In genomic region chr11:25301130-25301529, GRCm38 (mm10) we compare ENCODE assay signal across 8 mouse cellular contexts.
DNase-seq lines count a peak whose midpoint lies in the region; ATAC-seq and TF ChIP-seq lines count a peak whose summit lies in the region.

No protein-coding gene starts in this region.

- no peaks in the 10 kb centered on the region for H3K27me3 ChIP-seq in lung, embryonic 14.5 days (ENCODE audit: insufficient read depth, low read length)

- ATAC-seq in lung, embryonic 14.5 days (ENCODE audit: insufficient read depth) = peak; percentile 52; the same call in 1 of the 2 replicates

- WGBS in lung, embryonic 14.5 days = 16% methylated on average over 9 of the region's 9 CpGs

- H3K4me3 ChIP-seq in gastrocnemius, adult 2 months = no peak overlapping the region
- H3K4me3 ChIP-seq in lung, embryonic 14.5 days (ENCODE audit: low read depth, low read length) = no peak overlapping the region

- DNase-seq in urinary bladder, adult 18-20 months (ENCODE audit: low spot score in 2 of 2) = peak; percentile 2 to 11
- DNase-seq in urinary bladder, adult 2 months (ENCODE audit: low spot score) = no peak
- peak; percentile 88 to 91 for DNase-seq in cerebellum, postnatal 10 days
- DNase-seq in gastrocnemius, adult 2 months = peak; percentile 30
- peak; percentile 37 to 80 for DNase-seq in kidney, postnatal 36 days
- DNase-seq in lung, embryonic 14.5 days = peak; percentile 91
- peak; percentile 43 for DNase-seq in retina, postnatal 7 days (ENCODE audit: low read depth, low spot score)
- peak; percentile 52 for DNase-seq in urinary bladder, postnatal 25 days (ENCODE audit: low spot score)

- H3K9me3 ChIP-seq in lung, embryonic 14.5 days (ENCODE audit: low read depth, low read length) = no peaks in the 10 kb centered on the region

- TF ChIP-seq CTCF in gastrocnemius, adult 2 months (IDR thresholded peaks at IDR 0.05) = peak; percentile 67
- TF ChIP-seq CTCF in lung, embryonic 14.5 days (IDR thresholded peaks at IDR 0.05; ENCODE audit: low read depth) = peak; percentile 85

- no peak overlapping the region for H3K4me2 ChIP-seq in lung, embryonic 14.5 days

- H3K4me1 ChIP-seq in lung, embryonic 14.5 days (ENCODE audit: insufficient read depth) = no peaks in the 10 kb centered on the region

- H3K36me3 ChIP-seq in lung, embryonic 14.5 days (ENCODE audit: insufficient read depth) = no peaks in the 10 kb centered on the region

- intact Hi-C loops in gastrocnemius, adult 2 months (cut with DNase I) = loop anchor here (5.0 to 10.0 kb wide), 2 partner anchors 1216 to 1254 kb away; no protein-coding TSS in a partner anchor

- no peak overlapping the region for H3K9ac ChIP-seq in lung, embryonic 14.5 days

- no peak overlapping the region for H3K27ac ChIP-seq in gastrocnemius, adult 2 months
- no peak overlapping the region for H3K27ac ChIP-seq in lung, embryonic 14.5 days (ENCODE audit: low read depth)
